Mouse (Mus musculus) thymus, postnatal 25 days (tissue): ENCODE data around the gene Rplp1.
A peak's percentile ranks its signal among the peaks of the same experiment; 100 is the strongest.

Experiments
- DNase-seq: peaks from one replicate; pipeline ENCODE4 v3.0.0; 2022

Rplp1 gene

GRCm38 (mm10) chr9:61914203-61914916 is at the start of gene Rplp1:
Rplp1 (minus strand) TSS chr9:61914542.
- DNase-seq, result peak; percentile 96

GRCm38 (mm10) chr9:61963356-61963755 is 49.0 kb upstream of the Rplp1 start:
- DNase-seq, result no peak

- DNase-seq, result no peak
Measured at GRCm38 (mm10) chr9:61961181-61961580, 46.8 kb upstream of the Rplp1 start.

GRCm38 (mm10) chr9:61960753-61961152 is 46.4 kb upstream of the Rplp1 start:
- DNase-seq, result peak; percentile 35

- DNase-seq, result no peak
Measured at GRCm38 (mm10) chr9:61959921-61960569, 45.7 kb upstream of the Rplp1 start.

- no peak for DNase-seq
Measured at GRCm38 (mm10) chr9:61954707-61955106, 40.4 kb upstream of the Rplp1 start.

GRCm38 (mm10) chr9:61952241-61952640 is 37.9 kb upstream of the Rplp1 start:
- no peak for DNase-seq

- peak; percentile 82 for DNase-seq
Measured at GRCm38 (mm10) chr9:61947402-61948346, 33.3 kb upstream of the Rplp1 start.

- peak; percentile 99 for DNase-seq
Measured at GRCm38 (mm10) chr9:61946623-61947401, 32.5 kb upstream of the Rplp1 start, which contains the start of gene Kif23. Kif23 (minus strand) TSS chr9:61946774.

GRCm38 (mm10) chr9:61945973-61946611 is 31.8 kb upstream of the Rplp1 start:
- peak; percentile 81 for DNase-seq

GRCm38 (mm10) chr9:61941054-61941453 is 26.7 kb upstream of the Rplp1 start:
- no peak for DNase-seq

GRCm38 (mm10) chr9:61933333-61933732 is 19.0 kb upstream of the Rplp1 start:
- no peak for DNase-seq

GRCm38 (mm10) chr9:61932009-61932408 is 17.7 kb upstream of the Rplp1 start:
- DNase-seq, result no peak

GRCm38 (mm10) chr9:61925086-61925660 is 10.8 kb upstream of the Rplp1 start:
- DNase-seq, result peak; percentile 52

- no peak for DNase-seq
Measured at GRCm38 (mm10) chr9:61920331-61920730, 6.0 kb upstream of the Rplp1 start.

- DNase-seq, result no peak
Measured at GRCm38 (mm10) chr9:61919464-61919863, 5.1 kb upstream of the Rplp1 start.

- no peak for DNase-seq
Measured at GRCm38 (mm10) chr9:61917436-61917835, 3.1 kb upstream of the Rplp1 start.

GRCm38 (mm10) chr9:61916986-61917385 is 2.6 kb upstream of the Rplp1 start:
- DNase-seq, result no peak

- no peak for DNase-seq
Measured at GRCm38 (mm10) chr9:61915393-61916005, 1.2 kb upstream of the Rplp1 start.

GRCm38 (mm10) chr9:61914917-61915300 is 567 bp upstream of the Rplp1 start:
- no peak for DNase-seq
